Mouse (Mus musculus) intestine, postnatal 0 days (tissue): ENCODE data around the gene Gm16368. TPM values are rescaled to one million over a fixed set of nuclear protein-coding genes. Genes with fewer than 3 reads are reported as not detected.
"Not testable (repeated sequence)": the region's sequence is repeated elsewhere in the genome, so short reads cannot be mapped to it uniquely, and the experiment has no call there.

Experiments
- ATAC-seq: fragments of 200-750 bp; cut with Nextera tagmentation; 2 replicates; pipeline ENCODE4 v1.8.0; 2017; ENCODE audit warnings: mild to moderate bottlenecking, moderate TSS enrichment, moderate library complexity
- H3K27ac ChIP-seq: fragments of 300-500 bp; sonication (generic); 2 replicates; pipeline ENCODE4 v1.5.1; 2014; ENCODE audit warnings: mild to moderate bottlenecking, low read depth, low read length, moderate library complexity
- H3K27me3 ChIP-seq: fragments of 300-500 bp; sonication (generic); replicated peaks from 2 replicates; pipeline ENCODE4 v1.6.1; 2014; ENCODE audit warnings: low read length, mixed read lengths; ENCODE audit not compliant: control insufficient read depth, insufficient read depth
- H3K36me3 ChIP-seq: fragments of 300-500 bp; sonication (generic); 2 replicates; pipeline ENCODE4 v1.6.1; 2014; ENCODE audit warnings: mild to moderate bottlenecking, moderate library complexity; ENCODE audit not compliant: control insufficient read depth, insufficient read depth
- H3K4me1 ChIP-seq: fragments of 300-500 bp; sonication (generic); replicated peaks from 2 replicates; pipeline ENCODE4 v1.6.1; 2014; ENCODE audit warnings: antibody characterized with exemption, low read length, mixed read lengths; ENCODE audit not compliant: control insufficient read depth, insufficient read depth
- H3K4me2 ChIP-seq: fragments of 300-500 bp; sonication (generic); replicated peaks from 2 replicates; pipeline ENCODE4 v1.6.1; 2014; ENCODE audit warnings: low read depth, mild to moderate bottlenecking, moderate library complexity
- H3K4me3 ChIP-seq: fragments of 300-500 bp; sonication (generic); 2 replicates; pipeline ENCODE4 v1.5.1; 2014; ENCODE audit warnings: low read depth, low read length
- H3K9ac ChIP-seq: fragments of 300-500 bp; sonication (generic); 2 replicates; pipeline ENCODE4 v1.6.1; 2014; ENCODE audit warnings: mild to moderate bottlenecking, low read depth, low read length
- H3K9me3 ChIP-seq: fragments of 300-500 bp; sonication (generic); 2 replicates; pipeline ENCODE4 v1.6.1; 2016; ENCODE audit warnings: mixed run types; ENCODE audit not compliant: control insufficient read depth
- WGBS: fragments of 180-500 bp; shearing (Covaris S2); extraction: QIAGEN DNeasy Blood & Tissue Kit; methylation state at CpG from one replicate; pipeline ENCODE4 v1.1.7; 2014; 5-methylcytosine and 5-hydroxymethylcytosine counted together
- polyA plus RNA-seq: library from polyadenylated mRNA; unstranded; fragments of >200 nt; fragmentation: Nextera tagmentation; extraction: Ambion mirVana; gene quantifications from 2 replicates; pipeline ENCODE4 v1.2.1, GENCODE M21; 2015

The Gm16368 gene
- not detected in 2 replicates for polyA plus RNA-seq

GRCm38 (mm10) chr12:88083397-88083796, at the start of gene Gm16368:
Gm16368 (plus strand) TSS chr12:88083697.
- not testable (repeated sequence) for H3K4me2 ChIP-seq, H3K36me3 ChIP-seq, H3K27me3 ChIP-seq, H3K27ac ChIP-seq, ATAC-seq, H3K9ac ChIP-seq, H3K4me3 ChIP-seq, H3K4me1 ChIP-seq, H3K9me3 ChIP-seq
- 75% methylated on average over 1 of the region's 1 CpGs for WGBS

- ATAC-seq, H3K9ac ChIP-seq, H3K36me3 ChIP-seq, H3K9me3 ChIP-seq, H3K27ac ChIP-seq, H3K4me2 ChIP-seq, H3K4me1 ChIP-seq, H3K4me3 ChIP-seq, H3K27me3 ChIP-seq: not testable (repeated sequence)
Observed at GRCm38 (mm10) chr12:88039062-88039461, 44.4 kb upstream of the Gm16368 start.

GRCm38 (mm10) chr12:88039703-88040102, 43.8 kb upstream of the Gm16368 start:
- not testable (repeated sequence) for H3K9me3 ChIP-seq, H3K4me2 ChIP-seq, H3K27me3 ChIP-seq, ATAC-seq, H3K36me3 ChIP-seq, H3K4me3 ChIP-seq, H3K9ac ChIP-seq, H3K4me1 ChIP-seq, H3K27ac ChIP-seq
- WGBS = 80% methylated on average over 1 of the region's 1 CpGs

- H3K36me3 ChIP-seq, H3K4me1 ChIP-seq, H3K4me3 ChIP-seq, H3K27ac ChIP-seq, H3K27me3 ChIP-seq, H3K4me2 ChIP-seq, ATAC-seq, H3K9ac ChIP-seq, H3K9me3 ChIP-seq: not testable (repeated sequence)
- WGBS = 63% methylated on average over 1 of the region's 1 CpGs
Observed at GRCm38 (mm10) chr12:88045226-88045625, 38.3 kb upstream of the Gm16368 start.

Other genes with a start within 250 kb of the Gm16368 start
- not detected in 2 replicates for gene Gm2001, start 241.4 kb upstream of the Gm16368 start, polyA plus RNA-seq
- not detected in 2 replicates for gene Gm2016, start 209.6 kb upstream of the Gm16368 start, polyA plus RNA-seq
- not detected in 2 replicates for gene Gm2022, start 188.3 kb upstream of the Gm16368 start, polyA plus RNA-seq
- gene Gm2035, start 163.8 kb upstream of the Gm16368 start, polyA plus RNA-seq = not detected in 2 replicates
- gene Gm2042, start 129.6 kb upstream of the Gm16368 start, polyA plus RNA-seq = not detected in 2 replicates
- gene Gm2075, start 71.8 kb upstream of the Gm16368 start, polyA plus RNA-seq = not detected in 2 replicates
- gene Gm6803, start 64.9 kb upstream of the Gm16368 start, polyA plus RNA-seq = not detected in 2 replicates
- gene Gm2056, start 56.7 kb upstream of the Gm16368 start, polyA plus RNA-seq = not detected in 2 replicates
- not detected in 2 replicates for gene Gm10436, start 98.4 kb downstream of the Gm16368 start, polyA plus RNA-seq
- not detected in 2 replicates for gene Gm8332, start 166.4 kb downstream of the Gm16368 start, polyA plus RNA-seq
- not detected in 2 replicates for gene Gm5662, start 190.8 kb downstream of the Gm16368 start, polyA plus RNA-seq
- not detected in 2 replicates for gene Gm5039, start 240.3 kb downstream of the Gm16368 start, polyA plus RNA-seq